Mouse (Mus musculus): Measurements from ENCODE around the gene Rpl10l. TPM values are rescaled to one million over a fixed set of nuclear protein-coding genes. Genes with fewer than 3 reads are reported as not detected.

The Rpl10l gene
- not detected for total RNA-seq (2021)
- long read RNA-seq, experiment 1 = 0 reads
- long read RNA-seq, experiment 2 = 0 reads

DNA sequence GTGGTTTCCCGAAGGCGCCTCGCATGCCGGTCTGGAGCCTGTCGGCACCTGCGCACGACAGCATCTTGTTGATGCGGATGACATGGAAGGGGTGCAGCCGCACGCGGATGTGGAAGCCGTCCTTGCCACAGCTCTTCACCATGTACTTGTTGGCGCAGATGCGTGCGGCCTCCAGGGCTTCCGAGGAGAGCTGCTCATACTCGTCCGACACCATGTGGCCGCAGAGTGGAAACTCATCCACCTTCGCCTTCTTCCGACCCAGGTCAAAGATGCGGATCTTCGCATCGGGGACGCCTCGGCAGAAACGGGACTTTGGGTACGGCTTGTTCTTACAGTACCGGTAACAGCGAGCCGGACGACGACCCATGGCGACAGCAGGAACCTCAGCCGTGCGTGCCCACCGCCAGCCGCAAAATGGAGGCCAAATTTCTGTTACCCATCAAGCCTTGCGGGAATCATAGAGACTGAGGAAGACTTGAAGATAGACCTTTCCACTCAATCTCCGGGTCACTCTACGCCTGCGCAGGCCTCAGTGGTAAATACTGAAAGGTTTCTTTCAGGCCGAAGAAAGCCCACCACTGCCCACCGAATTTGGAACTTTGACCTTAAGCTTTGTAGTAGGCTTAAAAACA lies at the start of gene Rpl10l:
Rpl10l (minus strand) TSS at position 411 of the 632 bp plus-strand sequence.
- no peak for DNase-seq (ENCODE audit: low spot score)

DNA sequence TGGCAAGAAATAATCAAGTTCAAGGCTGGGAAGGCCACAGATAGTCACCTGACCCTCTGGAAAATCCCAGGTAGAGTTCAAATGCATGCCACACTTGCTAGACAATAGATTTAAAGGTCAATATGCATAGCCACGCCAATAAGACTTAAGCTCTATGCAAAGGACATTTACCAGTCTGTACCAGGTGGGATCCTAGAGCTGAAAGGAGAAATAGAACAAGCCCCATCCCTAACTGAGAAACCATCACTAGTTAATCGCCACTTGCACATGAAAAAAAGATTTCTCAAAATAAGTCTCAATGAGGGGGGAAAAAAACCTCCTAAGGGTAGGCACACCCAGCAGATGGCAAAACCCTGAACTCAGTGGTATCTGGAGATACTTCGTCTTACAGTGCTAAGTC lies 8.3 kb downstream of the Rpl10l start:
- DNase-seq (ENCODE audit: low spot score) = no peak

DNA sequence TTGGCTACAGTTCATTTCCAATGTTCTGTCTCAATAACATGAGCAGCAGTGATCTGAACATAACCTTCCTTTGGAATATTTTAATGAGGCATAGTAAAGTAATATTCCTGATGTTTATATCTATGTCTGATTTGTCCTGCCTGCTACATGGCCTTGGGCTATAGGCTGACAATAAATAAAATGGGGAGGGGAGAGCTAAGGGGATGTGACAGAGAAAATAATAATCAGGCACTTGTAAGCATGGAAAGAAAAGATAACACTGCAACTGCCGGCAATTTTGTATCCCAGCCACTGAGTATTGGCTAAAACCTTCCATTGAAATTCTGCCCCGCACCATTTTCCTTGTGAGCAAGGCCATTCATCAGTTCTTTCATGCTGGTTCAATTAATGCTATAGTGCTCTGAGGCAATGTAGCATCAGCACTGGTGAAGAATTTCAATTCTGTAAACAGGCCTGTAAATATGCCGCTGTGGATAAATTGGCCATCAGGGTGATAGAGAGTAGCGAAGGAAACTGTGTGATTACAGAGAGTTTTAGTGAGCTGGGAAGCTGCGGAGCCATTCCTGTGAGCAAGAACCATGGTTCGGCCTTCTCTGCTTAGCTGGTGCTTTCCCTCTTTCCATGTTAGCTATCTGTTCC lies 38.6 kb downstream of the Rpl10l start:
- no peak for DNase-seq (ENCODE audit: low spot score)

DNA sequence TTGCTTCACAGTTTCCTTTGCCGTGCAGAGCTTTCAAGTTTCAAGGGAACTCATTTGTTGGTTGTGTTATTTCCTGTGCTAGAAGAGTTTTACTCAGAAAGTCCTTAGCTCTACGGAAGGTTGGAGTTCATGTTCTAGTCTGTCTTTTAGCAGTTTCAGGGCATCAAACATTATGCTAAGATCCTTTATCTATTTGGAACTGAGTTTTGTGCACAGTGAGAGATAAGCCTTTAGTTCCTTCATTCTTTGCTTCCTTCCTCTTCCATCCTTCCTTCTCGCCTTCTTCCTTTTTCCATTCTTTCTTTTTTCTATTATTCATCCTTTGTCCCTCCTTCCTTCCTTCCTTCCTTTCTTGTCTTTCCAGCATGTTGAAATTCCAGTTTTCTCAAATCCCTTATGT lies 50.0 kb downstream of the Rpl10l start:
- no peak for DNase-seq (ENCODE audit: low spot score)

Data from gastrocnemius, adult 18-20 months (tissue).